Comparison of ENCODE assay signal across 20 mouse cellular contexts in the genomic region with DNA sequence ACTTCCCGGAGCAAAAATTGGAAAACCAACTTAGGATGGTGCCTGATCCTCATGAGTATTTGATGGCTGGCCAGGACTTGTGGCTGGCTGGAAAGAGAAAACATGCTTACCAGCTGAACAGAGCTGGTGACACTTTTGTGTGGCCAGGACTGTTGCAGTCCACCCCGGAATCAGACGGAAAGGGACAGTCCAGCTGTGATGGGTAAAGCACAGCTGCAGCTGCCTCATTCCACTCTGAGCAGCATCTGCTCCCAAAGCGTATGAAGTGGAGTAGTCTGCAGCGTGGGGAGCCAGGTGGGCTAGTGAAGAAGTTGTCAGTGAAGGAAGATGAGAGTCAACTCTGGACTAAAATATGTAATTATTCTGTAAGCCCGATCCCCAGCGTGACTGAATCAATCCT.
DNase-seq lines count a peak whose midpoint lies in the region; ATAC-seq and TF ChIP-seq lines count a peak whose summit lies in the region.
"Had no signal": no experiment of that assay in that cellular context is flagged by ENCODE, and none has a peak within 500 bp of the region (broad histone marks: within the 10 kb centered on the region; RNA-seq: fewer than 3 reads in every experiment).

No protein-coding gene starts in this region.

- no peak overlapping the region for H3K4me3 ChIP-seq in heart, embryonic 11.5 days (ENCODE audit: low read depth, low read length)
- H3K4me3 ChIP-seq in lung, embryonic 15.5 days = no peak overlapping the region
- H3K4me3 ChIP-seq in embryonic facial prominence, embryonic 14.5 days (ENCODE audit: low read depth, low read length) = no peak overlapping the region
- peak overlapping the region; percentile 3; the same call in 1 of the 2 replicates for H3K4me3 ChIP-seq in intestine, postnatal 0 days (ENCODE audit: low read depth, low read length)
- H3K4me3 ChIP-seq in cerebellum, adult 2 months (replicated peaks; ENCODE audit: insufficient read depth, low read depth, low read length) = no peak overlapping the region
- H3K4me3 ChIP-seq: forebrain, embryonic 12.5 days; hindbrain, embryonic 12.5 days; liver, embryonic 13.5 days; megakaryocyte, embryonic 14.5 days; neural tube, embryonic 13.5 days had no signal

- H3K36me3 ChIP-seq in heart, embryonic 11.5 days (ENCODE audit: control insufficient read depth, insufficient read depth, low read length) = no peaks in the 10 kb centered on the region
- H3K36me3 ChIP-seq in lung, embryonic 15.5 days = no peaks in the 10 kb centered on the region
- H3K36me3 ChIP-seq in embryonic facial prominence, embryonic 14.5 days (ENCODE audit: control insufficient read depth, insufficient read depth, low read length) = no peaks in the 10 kb centered on the region
- H3K36me3 ChIP-seq in intestine, postnatal 0 days (ENCODE audit: control insufficient read depth, insufficient read depth) = no peaks in the 10 kb centered on the region
- H3K36me3 ChIP-seq: forebrain, embryonic 12.5 days; hindbrain, embryonic 12.5 days; liver, embryonic 13.5 days; neural tube, embryonic 13.5 days had no signal

- TF ChIP-seq CTCF in intestine, postnatal 0 days (IDR thresholded peaks at IDR 0.05; ENCODE audit: low read depth) = no peak
- TF ChIP-seq CTCF in cerebellum, adult 2 months (IDR thresholded peaks at IDR 0.05; ENCODE audit: borderline replicate concordance, insufficient read depth, low read depth, low read length) = no peak

- 72% methylated on average over 7 of the region's 7 CpGs for WGBS in heart, embryonic 11.5 days (ENCODE audit: insufficient replicate concordance)
- WGBS in lung, embryonic 15.5 days = 29% methylated on average over 7 of the region's 7 CpGs
- WGBS in embryonic facial prominence, embryonic 14.5 days = 56% methylated on average over 7 of the region's 7 CpGs
- 62% methylated on average over 7 of the region's 7 CpGs for WGBS in intestine, postnatal 0 days
- 74% methylated on average over 7 of the region's 7 CpGs for WGBS in cerebellum, adult 2 months

- H3K4me2 ChIP-seq in heart, embryonic 11.5 days = no peak overlapping the region
- H3K4me2 ChIP-seq in lung, embryonic 15.5 days = peak overlapping the region; percentile 23
- H3K4me2 ChIP-seq in embryonic facial prominence, embryonic 14.5 days (ENCODE audit: low read depth, low read length) = peak overlapping the region; percentile 25
- H3K4me2 ChIP-seq in intestine, postnatal 0 days (replicated peaks; ENCODE audit: low read depth) = 0 out of 2 replicates have a peak overlapping the region, but pooled peaks have one; percentile 3
- H3K4me2 ChIP-seq: forebrain, embryonic 12.5 days; hindbrain, embryonic 12.5 days; liver, embryonic 13.5 days; neural tube, embryonic 13.5 days had no signal

- no peak for TF ChIP-seq POLR2A in cerebellum, adult 2 months (IDR thresholded peaks at IDR 0.05; ENCODE audit: borderline replicate concordance, insufficient read depth, low read length)

- H3K27ac ChIP-seq in heart, embryonic 11.5 days (ENCODE audit: low read depth, low read length) = no peak overlapping the region
- H3K27ac ChIP-seq in lung, embryonic 15.5 days = peak overlapping the region; percentile 77
- 0 out of 2 replicates have a peak overlapping the region, but pooled peaks have one; percentile 40 for H3K27ac ChIP-seq in embryonic facial prominence, embryonic 14.5 days (replicated peaks; ENCODE audit: low read depth, low read length)
- peak overlapping the region; percentile 57; the same call in 1 of the 2 replicates for H3K27ac ChIP-seq in intestine, postnatal 0 days (ENCODE audit: low read depth, low read length)
- no peak overlapping the region for H3K27ac ChIP-seq in cerebellum, adult 2 months (ENCODE audit: insufficient read depth, low read length)
- H3K27ac ChIP-seq: forebrain, embryonic 12.5 days; hindbrain, embryonic 12.5 days; liver, embryonic 13.5 days; neural tube, embryonic 13.5 days had no signal

- 0 out of 2 replicates have a peak, but pooled peaks cover 3% of the 10 kb centered on the region for H3K4me1 ChIP-seq in heart, embryonic 11.5 days (ENCODE audit: control insufficient read depth, insufficient read depth, low read length)
- 0 out of 2 replicates have a peak, but pooled peaks cover 4% of the 10 kb centered on the region for H3K4me1 ChIP-seq in lung, embryonic 15.5 days
- peaks cover 6% of the 10 kb centered on the region; the same call in 1 of the 2 replicates for H3K4me1 ChIP-seq in embryonic facial prominence, embryonic 14.5 days (ENCODE audit: control insufficient read depth, insufficient read depth, low read length)
- H3K4me1 ChIP-seq in intestine, postnatal 0 days (replicated peaks; ENCODE audit: control insufficient read depth, insufficient read depth, low read length) = no peaks in the 10 kb centered on the region
- H3K4me1 ChIP-seq in cerebellum, adult 2 months (ENCODE audit: control insufficient read depth, insufficient read depth, low read length) = no peaks in the 10 kb centered on the region
- H3K4me1 ChIP-seq: liver, embryonic 13.5 days had no signal

- no peaks in the 10 kb centered on the region for H3K27me3 ChIP-seq in heart, embryonic 11.5 days (ENCODE audit: control insufficient read depth, insufficient read depth, low read length)
- H3K27me3 ChIP-seq in lung, embryonic 15.5 days = no peaks in the 10 kb centered on the region
- H3K27me3 ChIP-seq in embryonic facial prominence, embryonic 14.5 days (replicated peaks; ENCODE audit: control insufficient read depth, insufficient read depth, low read length) = no peaks in the 10 kb centered on the region
- H3K27me3 ChIP-seq in intestine, postnatal 0 days (replicated peaks; ENCODE audit: control insufficient read depth, insufficient read depth, low read length) = no peaks in the 10 kb centered on the region
- H3K27me3 ChIP-seq in cerebellum, adult 2 months (ENCODE audit: control insufficient read depth, insufficient read depth, low read length) = no peaks in the 10 kb centered on the region
- H3K27me3 ChIP-seq: forebrain, embryonic 12.5 days; hindbrain, embryonic 12.5 days; liver, embryonic 13.5 days; megakaryocyte, embryonic 14.5 days; neural tube, embryonic 13.5 days had no signal

- DNase-seq in heart, adult 18-20 months = no peak
- no peak for DNase-seq in lung, postnatal 36 days
- peak; percentile 30 for DNase-seq in embryonic facial prominence, embryonic 14.5 days (ENCODE audit: low spot score)
- no peak for DNase-seq in cerebellum, adult 2 months
- no peak for DNase-seq in urinary bladder, adult 18-20 months (ENCODE audit: low spot score in 2 of 2)
- DNase-seq: B cell, adult 2 months; cerebellum, postnatal 25 days; kidney, adult 2 months; liver, embryonic 13.5 days; retina, postnatal 1 day; spleen, adult 18-20 months; thymus, adult 18-20 months had no signal

- H3K9me3 ChIP-seq in heart, embryonic 11.5 days (replicated peaks; ENCODE audit: control insufficient read depth, low read length) = no peaks in the 10 kb centered on the region
- no peaks in the 10 kb centered on the region for H3K9me3 ChIP-seq in lung, embryonic 15.5 days
- H3K9me3 ChIP-seq in embryonic facial prominence, embryonic 14.5 days (ENCODE audit: control insufficient read depth, low read length) = no peaks in the 10 kb centered on the region
- H3K9me3 ChIP-seq in intestine, postnatal 0 days (ENCODE audit: control insufficient read depth) = no peaks in the 10 kb centered on the region
- H3K9me3 ChIP-seq: forebrain, embryonic 12.5 days; hindbrain, embryonic 12.5 days; liver, embryonic 13.5 days; megakaryocyte, embryonic 14.5 days; neural tube, embryonic 13.5 days had no signal

- no peak for ATAC-seq in heart, embryonic 11.5 days (replicated peaks; ENCODE audit: insufficient number of reproducible peaks, low FRiP score, low TSS enrichment)
- ATAC-seq in lung, embryonic 15.5 days (ENCODE audit: borderline replicate concordance, extremely low read depth, low FRiP score, low TSS enrichment) = peak; percentile 89; the same call in 1 of the 2 replicates
- ATAC-seq in embryonic facial prominence, embryonic 14.5 days (ENCODE audit: low read depth) = no peak
- no peak for ATAC-seq in intestine, postnatal 0 days
- ATAC-seq: Patski had no signal

- 0 out of 2 replicates have a peak overlapping the region, but pooled peaks have one; percentile 16 for H3K9ac ChIP-seq in heart, embryonic 11.5 days (ENCODE audit: low read depth, low read length)
- no peak overlapping the region for H3K9ac ChIP-seq in lung, embryonic 15.5 days
- no peak overlapping the region for H3K9ac ChIP-seq in embryonic facial prominence, embryonic 14.5 days (ENCODE audit: low read depth, low read length)
- no peak overlapping the region for H3K9ac ChIP-seq in intestine, postnatal 0 days (ENCODE audit: low read depth, low read length)
- H3K9ac ChIP-seq: forebrain, embryonic 12.5 days; hindbrain, embryonic 12.5 days; liver, embryonic 13.5 days; neural tube, embryonic 13.5 days had no signal

Comparison
In these comparisons a context has a peak if more than half of its experiments do, and no peak if none do; other contexts are left out.
1. H3K27ac ChIP-seq: peak in lung, embryonic 15.5 days (single experiment), embryonic facial prominence, embryonic 14.5 days (single experiment) and intestine, postnatal 0 days (single experiment); none in heart, embryonic 11.5 days (single experiment) and cerebellum, adult 2 months (single experiment).